Mouse (Mus musculus) liver, embryonic 14.5 days (tissue): Measurements from ENCODE around the gene Il10rb.

ENCODE experiments used
- CTCF ChIP-seq: IDR thresholded peaks from 2 replicates; pipeline ENCODE4 v1.5.1; 2016; ENCODE audit warnings: antibody characterized with exemption, low read depth, control low read depth
- EP300 ChIP-seq: IDR thresholded peaks from 2 replicates; pipeline ENCODE4 v1.6.1; 2016; ENCODE audit warnings: antibody characterized with exemption, low read depth

DNA sequence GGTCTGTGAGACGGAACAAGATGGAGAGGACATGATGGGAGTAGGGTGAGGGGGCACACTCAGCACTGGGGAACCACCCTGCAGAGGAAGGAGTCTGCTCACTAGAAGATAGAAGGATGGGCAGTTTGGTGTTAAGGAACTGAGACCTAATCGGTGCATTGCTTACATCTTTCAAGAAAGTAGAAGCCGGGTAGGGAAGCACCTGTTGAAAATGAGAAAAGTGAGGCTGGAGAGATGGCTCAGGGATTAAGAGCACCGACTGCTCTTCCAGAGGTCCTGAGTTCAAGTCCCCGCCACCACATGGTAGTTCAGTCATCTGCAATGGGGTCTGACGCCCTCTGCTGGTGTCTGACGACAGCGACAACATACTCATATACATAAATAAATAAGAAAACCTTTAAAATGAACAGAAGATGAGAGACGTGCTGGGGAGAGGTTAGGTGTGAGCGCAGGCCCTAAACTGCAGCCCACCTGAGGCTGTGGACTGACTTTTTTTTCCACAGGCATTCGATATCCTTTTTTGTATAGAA lies 53.9 kb downstream of the Il10rb start:
- peak; percentile 82 for TF ChIP-seq CTCF
- no peak for TF ChIP-seq EP300
